Mouse (Mus musculus): ENCODE measurements around the gene Pcnx. TPM values are rescaled to one million over a fixed set of nuclear protein-coding genes. Genes with fewer than 3 reads are reported as not detected.

The Pcnx gene
- polyA plus RNA-seq, 1 experiment: 17.6 TPM

- peaks cover 4% of the 10 kb centered on the region for H3K36me3 ChIP-seq (ENCODE audit: control insufficient read depth, insufficient read depth)
- no peak overlapping the region for H3K4me3 ChIP-seq
- no peak overlapping the region for H3K4me2 ChIP-seq (ENCODE audit: low read depth)
- no peaks in the 10 kb centered on the region for H3K79me2 ChIP-seq (ENCODE audit: control insufficient read depth, insufficient read depth)
- H3ac ChIP-seq (ENCODE audit: control insufficient read depth, insufficient read length): no peak overlapping the region
- TF ChIP-seq MYOD1 (IDR thresholded peaks at IDR 0.05; ENCODE audit: control insufficient read depth in 1 of 3, insufficient read length in 2 of 3, low read depth in 2 of 3): no peak
- TF ChIP-seq USF1 (IDR thresholded peaks at IDR 0.05; ENCODE audit: low read depth): no peak
- no peak for TF ChIP-seq TCF12 (IDR thresholded peaks at IDR 0.05; ENCODE audit: insufficient read depth, poor library complexity, severe bottlenecking)
- no peak for TF ChIP-seq TCF3 (IDR thresholded peaks at IDR 0.05; ENCODE audit: insufficient read length, low read depth)
- no peak for TF ChIP-seq CEBPB (IDR thresholded peaks at IDR 0.05; ENCODE audit: insufficient read depth, poor library complexity, severe bottlenecking)
- TF ChIP-seq REST (IDR thresholded peaks at IDR 0.05; ENCODE audit: insufficient read depth, insufficient read length): no peak
- no peak for TF ChIP-seq E2F4 (IDR thresholded peaks at IDR 0.05; ENCODE audit: insufficient read depth)
- TF ChIP-seq POLR2AphosphoS2 (IDR thresholded peaks at IDR 0.05; ENCODE audit: insufficient read length, low read depth): no peak
- no peak for TF ChIP-seq SRF (IDR thresholded peaks at IDR 0.05; ENCODE audit: control insufficient read depth, insufficient read length, low read depth)
- TF ChIP-seq MYOG (IDR thresholded peaks at IDR 0.05; ENCODE audit: control insufficient read depth in 1 of 3, insufficient read depth in 1 of 3, insufficient read length in 2 of 3, low read depth in 2 of 3): no peak
- TF ChIP-seq POLR2A (IDR thresholded peaks at IDR 0.05; ENCODE audit: insufficient read length, low read depth): no peak
- H3K27me3 ChIP-seq (ENCODE audit: control insufficient read depth, insufficient read depth, insufficient read length): no peaks in the 10 kb centered on the region
Observed at GRCm38 (mm10) chr12:81910439-81910838, 50.6 kb downstream of the Pcnx start.

- Histone ChIP-seq H3K4me3 (no peak overlapping the region), H3K27me3 (ENCODE audit: control insufficient read depth, insufficient read depth, insufficient read length) (no peaks in the 10 kb centered on the region), H3ac (ENCODE audit: control insufficient read depth, insufficient read length) (no peak overlapping the region), H3K79me2 (ENCODE audit: control insufficient read depth, insufficient read depth) (no peaks in the 10 kb centered on the region), H3K4me2 (ENCODE audit: low read depth) (no peak overlapping the region), H3K36me3 (ENCODE audit: control insufficient read depth, insufficient read depth) (no peaks in the 10 kb centered on the region)
- TF ChIP-seq TCF3 (IDR thresholded peaks at IDR 0.05; ENCODE audit: insufficient read length, low read depth): no peak
- no peak for TF ChIP-seq USF1 (IDR thresholded peaks at IDR 0.05; ENCODE audit: low read depth)
- no peak for TF ChIP-seq POLR2A (IDR thresholded peaks at IDR 0.05; ENCODE audit: insufficient read length, low read depth)
- no peak for TF ChIP-seq TCF12 (IDR thresholded peaks at IDR 0.05; ENCODE audit: insufficient read depth, poor library complexity, severe bottlenecking)
- no peak for TF ChIP-seq MYOD1 (IDR thresholded peaks at IDR 0.05; ENCODE audit: control insufficient read depth in 1 of 3, insufficient read length in 2 of 3, low read depth in 2 of 3)
- no peak for TF ChIP-seq SRF (IDR thresholded peaks at IDR 0.05; ENCODE audit: control insufficient read depth, insufficient read length, low read depth)
- no peak for TF ChIP-seq E2F4 (IDR thresholded peaks at IDR 0.05; ENCODE audit: insufficient read depth)
- TF ChIP-seq CEBPB (IDR thresholded peaks at IDR 0.05; ENCODE audit: insufficient read depth, poor library complexity, severe bottlenecking): no peak
- no peak for TF ChIP-seq MYOG (IDR thresholded peaks at IDR 0.05; ENCODE audit: control insufficient read depth in 1 of 3, insufficient read depth in 1 of 3, insufficient read length in 2 of 3, low read depth in 2 of 3)
- no peak for TF ChIP-seq REST (IDR thresholded peaks at IDR 0.05; ENCODE audit: insufficient read depth, insufficient read length)
- TF ChIP-seq POLR2AphosphoS2 (IDR thresholded peaks at IDR 0.05; ENCODE audit: insufficient read length, low read depth): no peak
- no peak for TF ChIP-seq MAX (IDR thresholded peaks at IDR 0.05; ENCODE audit: low read depth)
Observed at GRCm38 (mm10) chr12:81915176-81915950, 55.5 kb downstream of the Pcnx start.

- Histone ChIP-seq H3K4me3 (no peak overlapping the region), H3ac (ENCODE audit: control insufficient read depth, insufficient read length) (no peak overlapping the region), H3K4me2 (ENCODE audit: low read depth) (no peak overlapping the region), H3K79me2 (ENCODE audit: control insufficient read depth, insufficient read depth) (no peaks in the 10 kb centered on the region), H3K36me3 (ENCODE audit: control insufficient read depth, insufficient read depth) (no peaks in the 10 kb centered on the region), H3K27me3 (ENCODE audit: control insufficient read depth, insufficient read depth, insufficient read length) (no peaks in the 10 kb centered on the region)
- TF ChIP-seq MYOD1 (IDR thresholded peaks at IDR 0.05; ENCODE audit: control insufficient read depth in 1 of 3, insufficient read length in 2 of 3, low read depth in 2 of 3) (no peak), MYOG (IDR thresholded peaks at IDR 0.05; ENCODE audit: control insufficient read depth in 1 of 3, insufficient read depth in 1 of 3, insufficient read length in 2 of 3, low read depth in 2 of 3) (no peak), REST (IDR thresholded peaks at IDR 0.05; ENCODE audit: insufficient read depth, insufficient read length) (no peak), CEBPB (IDR thresholded peaks at IDR 0.05; ENCODE audit: insufficient read depth, poor library complexity, severe bottlenecking) (no peak), TCF12 (IDR thresholded peaks at IDR 0.05; ENCODE audit: insufficient read depth, poor library complexity, severe bottlenecking) (no peak), POLR2AphosphoS2 (IDR thresholded peaks at IDR 0.05; ENCODE audit: insufficient read length, low read depth) (no peak), MAX (IDR thresholded peaks at IDR 0.05; ENCODE audit: low read depth) (no peak), TCF3 (IDR thresholded peaks at IDR 0.05; ENCODE audit: insufficient read length, low read depth) (no peak), E2F4 (IDR thresholded peaks at IDR 0.05; ENCODE audit: insufficient read depth) (no peak), SRF (IDR thresholded peaks at IDR 0.05; ENCODE audit: control insufficient read depth, insufficient read length, low read depth) (no peak), POLR2A (IDR thresholded peaks at IDR 0.05; ENCODE audit: insufficient read length, low read depth) (no peak), USF1 (IDR thresholded peaks at IDR 0.05; ENCODE audit: low read depth) (no peak)
Observed at GRCm38 (mm10) chr12:81918346-81918745, 58.5 kb downstream of the Pcnx start.

- no peak overlapping the region for H3ac ChIP-seq (ENCODE audit: control insufficient read depth, insufficient read length)
- no peaks in the 10 kb centered on the region for H3K79me2 ChIP-seq (ENCODE audit: control insufficient read depth, insufficient read depth)
- no peaks in the 10 kb centered on the region for H3K36me3 ChIP-seq (ENCODE audit: control insufficient read depth, insufficient read depth)
- TF ChIP-seq MYOG (IDR thresholded peaks at IDR 0.05; ENCODE audit: control insufficient read depth in 1 of 3, insufficient read depth in 1 of 3, insufficient read length in 2 of 3, low read depth in 2 of 3) (no peak), REST (IDR thresholded peaks at IDR 0.05; ENCODE audit: insufficient read depth, insufficient read length) (no peak), MYOD1 (IDR thresholded peaks at IDR 0.05; ENCODE audit: control insufficient read depth in 1 of 3, insufficient read length in 2 of 3, low read depth in 2 of 3) (no peak), TCF3 (IDR thresholded peaks at IDR 0.05; ENCODE audit: insufficient read length, low read depth) (no peak), SRF (IDR thresholded peaks at IDR 0.05; ENCODE audit: control insufficient read depth, insufficient read length, low read depth) (no peak), POLR2AphosphoS2 (IDR thresholded peaks at IDR 0.05; ENCODE audit: insufficient read length, low read depth) (no peak), POLR2A (IDR thresholded peaks at IDR 0.05; ENCODE audit: insufficient read length, low read depth) (no peak), E2F4 (IDR thresholded peaks at IDR 0.05; ENCODE audit: insufficient read depth) (no peak), TCF12 (IDR thresholded peaks at IDR 0.05; ENCODE audit: insufficient read depth, poor library complexity, severe bottlenecking) (no peak)
- H3K4me3 ChIP-seq: no peak overlapping the region
- H3K4me2 ChIP-seq (ENCODE audit: low read depth): no peak overlapping the region
- H3K27me3 ChIP-seq (ENCODE audit: control insufficient read depth, insufficient read depth, insufficient read length): no peaks in the 10 kb centered on the region
Observed at GRCm38 (mm10) chr12:81918886-81919285, 59.1 kb downstream of the Pcnx start.

Measured in myocyte (in vitro differentiated cells).